Mouse (Mus musculus) kidney, adult 2 months (tissue): Measurements from ENCODE around the gene Fus.

Experiments used
- CTCF ChIP-seq: fragments of 200-500 bp; conservative IDR thresholded peaks from 2 replicates; pipeline ENCODE4 v1.5.1; 2011; ENCODE audit warnings: low read depth, mild to moderate bottlenecking, control low read depth, low read length, moderate library complexity, mixed read lengths; ENCODE audit not compliant: insufficient read depth, insufficient read length
- POLR2A ChIP-seq: fragments of 200-500 bp; IDR thresholded peaks from one replicate; pipeline ENCODE4 v1.6.1; 2011; ENCODE audit warnings: low read depth, low read length, control low read depth

DNA sequence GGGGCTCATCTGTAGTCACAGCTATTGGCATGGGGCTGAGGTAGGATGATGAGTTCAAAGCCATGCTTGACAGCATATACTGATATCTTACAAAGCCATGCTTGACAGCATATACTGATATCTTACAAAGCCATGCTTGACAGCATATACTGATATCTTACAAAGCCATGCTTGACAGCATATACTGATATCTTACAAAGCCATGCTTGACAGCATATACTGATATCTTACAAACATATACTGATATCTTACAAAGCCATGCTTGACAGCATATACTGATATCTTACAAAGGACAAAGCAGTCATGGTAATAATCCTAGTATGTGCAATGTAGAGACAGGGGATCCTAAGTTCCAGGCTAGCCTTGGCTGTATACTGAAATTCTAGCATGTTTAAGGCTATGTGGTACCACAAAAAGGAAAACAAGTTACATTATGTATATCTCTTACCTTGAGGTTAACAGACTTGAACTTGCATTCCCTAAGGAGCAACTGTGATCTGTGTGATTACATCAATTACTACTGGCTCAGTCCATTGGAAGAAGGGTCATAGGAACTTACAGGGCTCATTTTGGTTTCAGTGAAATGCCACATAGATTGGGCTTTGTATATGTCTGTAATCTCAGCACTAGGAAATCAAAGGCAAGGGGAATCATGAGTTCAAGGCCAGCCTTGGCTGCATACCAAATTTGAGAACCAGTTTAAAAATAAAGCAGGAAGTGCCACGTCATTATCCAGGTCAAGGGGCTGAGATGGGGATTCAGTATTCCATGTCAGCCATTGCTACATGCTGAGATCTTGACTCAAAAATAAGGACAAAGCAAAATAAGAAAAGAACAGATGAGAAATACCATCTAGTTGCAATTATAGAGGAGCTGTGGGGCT is 33.1 kb downstream of the Fus start:
- no peak for TF ChIP-seq CTCF
- no peak for TF ChIP-seq POLR2A
